ENCODE assay signal across 12 mouse cellular contexts in the genomic region with DNA sequence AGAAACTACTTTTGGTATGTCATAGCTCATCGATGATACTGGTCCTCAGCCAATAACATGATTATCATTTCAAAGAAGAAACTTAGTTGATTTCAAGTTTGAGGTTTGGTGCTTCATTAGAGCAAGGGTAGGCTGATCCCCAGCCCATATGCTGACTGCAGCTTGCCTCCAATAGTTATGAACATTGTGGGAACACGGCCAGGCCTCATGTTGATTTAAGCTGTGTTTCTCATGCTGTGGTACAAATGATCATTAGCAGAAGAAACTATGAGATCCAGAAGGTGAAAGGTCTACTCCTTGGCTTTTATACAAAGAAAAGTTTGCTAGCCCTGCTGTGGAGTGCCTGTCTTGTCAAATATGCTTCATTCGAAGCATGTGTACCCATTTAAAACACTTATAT. TPM values are rescaled to one million over a fixed set of nuclear protein-coding genes. Genes with fewer than 3 reads are reported as not detected.
DNase-seq lines count a peak whose midpoint lies in the region; ATAC-seq and TF ChIP-seq lines count a peak whose summit lies in the region.
"Had no signal": no experiment of that assay in that cellular context is flagged by ENCODE, and none has a peak within 500 bp of the region (broad histone marks: within the 10 kb centered on the region; RNA-seq: fewer than 3 reads in every experiment).

No protein-coding gene starts in this region.

- no peaks in the 10 kb centered on the region for H3K9me3 ChIP-seq in liver, postnatal 0 days (ENCODE audit: low read length)
- no peaks in the 10 kb centered on the region for H3K9me3 ChIP-seq in intestine, embryonic 16.5 days (ENCODE audit: control insufficient read depth, low read length)
- H3K9me3 ChIP-seq in liver, embryonic 16.5 days (replicated peaks; ENCODE audit: control insufficient read depth, low read length) = no peaks in the 10 kb centered on the region
- H3K9me3 ChIP-seq: kidney, embryonic 15.5 days had no signal

- TF ChIP-seq EP300 in liver, postnatal 0 days (IDR thresholded peaks at IDR 0.05; ENCODE audit: low read depth) = no peak

- H3K4me1 ChIP-seq in liver, adult 2 months (ENCODE audit: control insufficient read depth, insufficient read depth, low read length) = peaks cover 7% of the 10 kb centered on the region
- H3K4me1 ChIP-seq in liver, postnatal 0 days (ENCODE audit: insufficient read depth) = peaks cover 11% of the 10 kb centered on the region
- 0 out of 2 replicates have a peak, but pooled peaks cover 2% of the 10 kb centered on the region for H3K4me1 ChIP-seq in cerebellum, adult 2 months (ENCODE audit: control insufficient read depth, insufficient read depth, low read length)
- 0 out of 2 replicates have a peak, but pooled peaks cover 2% of the 10 kb centered on the region for H3K4me1 ChIP-seq in intestine, embryonic 16.5 days (ENCODE audit: control insufficient read depth, insufficient read depth, low read length)
- peaks cover 38% of the 10 kb centered on the region for H3K4me1 ChIP-seq in liver, embryonic 16.5 days (ENCODE audit: control insufficient read depth, low read depth, low read length)
- H3K4me1 ChIP-seq: kidney, embryonic 15.5 days had no signal

- no peak overlapping the region for H3K4me3 ChIP-seq in liver, adult 2 months (ENCODE audit: insufficient read depth, low read depth, low read length)
- H3K4me3 ChIP-seq in liver, postnatal 0 days (ENCODE audit: low read depth, low read length) = no peak overlapping the region
- no peak overlapping the region for H3K4me3 ChIP-seq in cerebellum, adult 2 months (replicated peaks; ENCODE audit: insufficient read depth, low read depth, low read length)
- H3K4me3 ChIP-seq in intestine, embryonic 16.5 days (ENCODE audit: low read length) = no peak overlapping the region
- H3K4me3 ChIP-seq in liver, embryonic 16.5 days (ENCODE audit: low read depth, low read length) = no peak overlapping the region
- H3K4me3 ChIP-seq: kidney, embryonic 15.5 days had no signal

- H3K27me3 ChIP-seq in liver, adult 2 months (ENCODE audit: control insufficient read depth, insufficient read depth, low read length) = no peaks in the 10 kb centered on the region
- H3K27me3 ChIP-seq in liver, postnatal 0 days (ENCODE audit: insufficient read depth, low read length) = no peaks in the 10 kb centered on the region
- no peaks in the 10 kb centered on the region for H3K27me3 ChIP-seq in cerebellum, adult 2 months (ENCODE audit: control insufficient read depth, insufficient read depth, low read length)
- H3K27me3 ChIP-seq in intestine, embryonic 16.5 days (replicated peaks; ENCODE audit: control insufficient read depth, insufficient read depth, low read length) = no peaks in the 10 kb centered on the region
- H3K27me3 ChIP-seq in liver, embryonic 16.5 days (ENCODE audit: control insufficient read depth, insufficient read depth, low read depth, low read length) = no peaks in the 10 kb centered on the region
- H3K27me3 ChIP-seq: kidney, embryonic 15.5 days had no signal

- 36% methylated on average over 3 of the region's 3 CpGs for WGBS in liver, adult 2 months
- WGBS in liver, postnatal 0 days (ENCODE audit: insufficient replicate concordance) = 62% methylated on average over 3 of the region's 3 CpGs
- 24% methylated on average over 3 of the region's 3 CpGs for WGBS in cerebellum, adult 2 months
- 66% methylated on average over 3 of the region's 3 CpGs for WGBS in intestine, embryonic 16.5 days
- 61% methylated on average over 3 of the region's 3 CpGs for WGBS in liver, embryonic 16.5 days (ENCODE audit: insufficient replicate concordance)

- TF ChIP-seq POLR2A in liver, adult 2 months (IDR thresholded peaks at IDR 0.05; ENCODE audit: extremely low read depth, insufficient read depth, low read length) = no peak
- TF ChIP-seq POLR2A in cerebellum, adult 2 months (IDR thresholded peaks at IDR 0.05; ENCODE audit: borderline replicate concordance, insufficient read depth, low read length) = no peak

- no peak overlapping the region for H3K9ac ChIP-seq in liver, adult 2 months (ENCODE audit: low read depth, low read length)
- H3K9ac ChIP-seq in liver, postnatal 0 days (replicated peaks) = no peak overlapping the region
- no peak overlapping the region for H3K9ac ChIP-seq in intestine, embryonic 16.5 days (ENCODE audit: low read depth, low read length)
- no peak overlapping the region for H3K9ac ChIP-seq in liver, embryonic 16.5 days (ENCODE audit: low read depth, low read length)
- H3K9ac ChIP-seq: kidney, embryonic 15.5 days had no signal

- no peak overlapping the region for H3K4me2 ChIP-seq in liver, postnatal 0 days (ENCODE audit: low read depth, low read length)
- no peak overlapping the region for H3K4me2 ChIP-seq in intestine, embryonic 16.5 days (ENCODE audit: low read depth, low read length)
- no peak overlapping the region for H3K4me2 ChIP-seq in liver, embryonic 16.5 days (ENCODE audit: low read depth, low read length)
- H3K4me2 ChIP-seq: heart, embryonic 11.5 days; kidney, embryonic 15.5 days had no signal

- TF ChIP-seq CTCF in liver, adult 2 months (IDR thresholded peaks at IDR 0.05; ENCODE audit: low read depth, low read length) = no peak
- no peak for TF ChIP-seq CTCF in liver, postnatal 0 days (IDR thresholded peaks at IDR 0.05; ENCODE audit: low read depth)
- no peak for TF ChIP-seq CTCF in cerebellum, adult 2 months (IDR thresholded peaks at IDR 0.05; ENCODE audit: borderline replicate concordance, insufficient read depth, low read depth, low read length)

- H3K27ac ChIP-seq in liver, adult 2 months (replicated peaks; ENCODE audit: insufficient read depth, low read depth, low read length) = no peak overlapping the region
- H3K27ac ChIP-seq in liver, postnatal 0 days (ENCODE audit: low read depth) = no peak overlapping the region
- H3K27ac ChIP-seq in cerebellum, adult 2 months (ENCODE audit: insufficient read depth, low read length) = no peak overlapping the region
- peak overlapping the region; percentile 35 for H3K27ac ChIP-seq in intestine, embryonic 16.5 days (ENCODE audit: low read length)
- peak overlapping the region; percentile 63 for H3K27ac ChIP-seq in liver, embryonic 16.5 days (ENCODE audit: low read length)
- H3K27ac ChIP-seq: kidney, embryonic 15.5 days had no signal

- no peaks in the 10 kb centered on the region for H3K79me2 ChIP-seq in liver, adult 2 months (ENCODE audit: control insufficient read depth, insufficient read depth, low read length)

- H3K36me3 ChIP-seq in liver, adult 2 months (ENCODE audit: control insufficient read depth, insufficient read depth, low read length) = peaks cover 44% of the 10 kb centered on the region
- peaks cover 3% of the 10 kb centered on the region for H3K36me3 ChIP-seq in liver, postnatal 0 days (replicated peaks; ENCODE audit: insufficient read depth, low read length)
- peaks cover 8% of the 10 kb centered on the region for H3K36me3 ChIP-seq in intestine, embryonic 16.5 days (ENCODE audit: control insufficient read depth, insufficient read depth, low read length)
- no peaks in the 10 kb centered on the region for H3K36me3 ChIP-seq in liver, embryonic 16.5 days (ENCODE audit: control insufficient read depth, insufficient read depth)

- DNase-seq in liver, adult 2 months (ENCODE audit: extremely low read depth, low read depth, low spot score) = peak; percentile 70
- no peak for DNase-seq in liver, postnatal 0 days
- peak; percentile 50 to 67 for DNase-seq in cerebellum, adult 2 months
- DNase-seq in spleen, postnatal 14 days (ENCODE audit: low spot score in 2 of 2) = no peak
- DNase-seq: gastrocnemius, postnatal 10 days; lung, postnatal 36 days; right cerebral cortex, postnatal 14 days had no signal

- ATAC-seq in liver, postnatal 0 days = no peak
- peak; percentile 26; the same call in 1 of the 2 replicates for ATAC-seq in intestine, embryonic 16.5 days
- no peak for ATAC-seq in liver, embryonic 16.5 days (ENCODE audit: low read depth)
- ATAC-seq in CD4-positive, CD25-positive, alpha-beta regulatory T cell, adult 4 months = no peak

RNA-seq across cellular contexts. Expression of a gene that starts 12.5 kb away (rescaled TPM):
- 1.1 and 1.4 TPM in 2 replicates for total RNA-seq in liver, adult 2 months (2014; rRNA removed)
- 0.61 and 0.66 TPM in 2 replicates for polyA plus RNA-seq in liver, adult 2 months (2012; rRNA removed)
- 14.5 and 14.6 TPM in 2 replicates for polyA plus RNA-seq in liver, postnatal 0 days (2015; fragmentation: Nextera tagmentation; extraction: Ambion mirVana)
- 10.8 and 12.0 TPM in 2 replicates for polyA plus RNA-seq in cerebellum, adult 2 months (2012; rRNA removed)
- 34.5 and 40.0 TPM in 2 replicates for polyA plus RNA-seq in intestine, embryonic 16.5 days (2015; fragmentation: Nextera tagmentation; extraction: Ambion mirVana)
- 18.1 and 18.6 TPM in 2 replicates for polyA plus RNA-seq in liver, embryonic 16.5 days (2015; fragmentation: Nextera tagmentation; extraction: Ambion mirVana)
- polyA plus RNA-seq in CD4-positive, CD25-positive, alpha-beta regulatory T cell, adult 4 months (2017; shearing (Covaris generic)) = 1 to 10 TPM; 4.5 to 6.6 TPM

Comparison
In these comparisons a context has a peak if more than half of its experiments do, and no peak if none do; other contexts are left out.
1. DNase-seq: peak in liver, adult 2 months (single experiment) and cerebellum, adult 2 months (2 of 2); none in liver, postnatal 0 days (single experiment) and spleen, postnatal 14 days (0 of 2).
2. H3K27ac ChIP-seq: peak in intestine, embryonic 16.5 days (single experiment) and liver, embryonic 16.5 days (single experiment); none in liver, adult 2 months (single experiment), liver, postnatal 0 days (single experiment) and cerebellum, adult 2 months (single experiment).